Mouse (Mus musculus): Measurements from ENCODE around the gene Phf10. TPM values are rescaled to one million over a fixed set of nuclear protein-coding genes. Genes with fewer than 3 reads are reported as not detected.
"Not testable (repeated sequence)": the region's sequence is repeated elsewhere in the genome, so short reads cannot be mapped to it uniquely, and the experiment has no call there.

Gene Phf10
- total RNA-seq, 2 experiments from 2014 or later: 58.3 to 62.7 TPM

GRCm38 (mm10) chr17:14904637-14905265 lies 56.3 kb downstream of the Phf10 start:
- peak; percentile 87 to 89 for DNase-seq (ENCODE audit: low spot score in 2 of 2)
- intact Hi-C loops (cut with DNase I): loop anchor here (1.0 to 10.0 kb wide), 4 partner anchors 360 to 672 kb away; no protein-coding TSS in a partner anchor

- intact Hi-C loops (cut with DNase I): loop anchor here (2.0 to 10.0 kb wide), 3 partner anchors 359 to 672 kb away; no protein-coding TSS in a partner anchor
- no peak for DNase-seq (ENCODE audit: low spot score in 2 of 2)
Measured at GRCm38 (mm10) chr17:14904206-14904605, 56.9 kb downstream of the Phf10 start.

- DNase-seq (ENCODE audit: low spot score in 2 of 2): no peak
- intact Hi-C loops (cut with DNase I): loop anchor here (5.0 to 10.0 kb wide), 2 partner anchors 618 to 671 kb away; no protein-coding TSS in a partner anchor
Measured at GRCm38 (mm10) chr17:14903212-14903611, 57.9 kb downstream of the Phf10 start.

GRCm38 (mm10) chr17:14898972-14899371 lies 62.1 kb downstream of the Phf10 start:
- DNase-seq (ENCODE audit: low spot score in 2 of 2): no peak

GRCm38 (mm10) chr17:14895058-14895457 lies 66.0 kb downstream of the Phf10 start:
- intact Hi-C loops (cut with DNase I); DNase-seq (ENCODE audit: low spot score in 2 of 2): not testable (repeated sequence)

More at GRCm38 (mm10) chr17:14898972-14899371, 62.1 kb downstream of the Phf10 start:
- intact Hi-C loops (cut with DNase I): no loop called here

Other genes with a start within 250 kb of the Phf10 start
- 1 to 10 TPM; 3.0 to 3.5 TPM for gene Wdr27, start 18.1 kb downstream of the Phf10 start, total RNA-seq (2021)
- 10 to 100 TPM; 17.3 to 20.1 TPM for gene 1600012H06Rik, start 18.1 kb downstream of the Phf10 start, total RNA-seq (2021)
- 1 to 10 TPM; 4.8 to 4.9 TPM for gene 9030025P20Rik, start 17.2 kb upstream of the Phf10 start, total RNA-seq (2021)
- not detected for gene Gm3417, start 17.5 kb upstream of the Phf10 start, total RNA-seq (2021)
- 1 to 10 TPM; 2.8 to 5.2 TPM for gene Gm3435, start 48.9 kb upstream of the Phf10 start, total RNA-seq (2021)
- gene Ermard, start 79.9 kb upstream of the Phf10 start, total RNA-seq (2021): 10 to 100 TPM; 44.3 to 51.9 TPM
- gene Tcte3, start 80.2 kb upstream of the Phf10 start, total RNA-seq (2021): under 1 TPM; 0.51 to 0.70 TPM
- gene Gm3448, start 80.3 kb upstream of the Phf10 start, total RNA-seq (2021): 1 to 10 TPM; 4.5 to 8.1 TPM